Mouse (Mus musculus): ENCODE results near the gene Sec16a. TPM values are rescaled to one million over a fixed set of nuclear protein-coding genes. Genes with fewer than 3 reads are reported as not detected.
A peak's percentile ranks its signal among the peaks of the same experiment; 100 is the strongest.

Gene Sec16a
- total RNA-seq, 2 experiments from 2014 or later = 50.6 to 50.9 TPM

DNA sequence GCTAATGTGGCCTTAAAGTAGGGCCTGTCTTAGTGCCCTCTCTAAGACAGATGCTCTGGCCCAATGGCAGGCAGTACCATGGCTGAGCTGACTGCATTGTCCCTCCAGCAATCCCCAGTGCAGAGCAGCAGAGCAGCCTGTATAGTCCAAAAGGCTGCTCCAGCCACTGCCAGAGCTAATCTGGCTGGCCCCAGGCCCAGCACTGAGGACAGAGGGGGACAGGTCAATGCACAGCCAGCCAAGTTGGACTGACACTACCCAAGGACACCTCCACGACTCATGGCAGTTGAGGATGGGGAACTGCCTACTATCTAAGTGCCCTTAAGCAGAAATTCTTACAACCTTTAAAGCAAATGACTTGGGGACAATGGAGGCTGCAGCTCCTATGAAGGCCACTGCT, 76.4 kb downstream of the Sec16a start:
- Histone ChIP-seq H3K4me3 (no peak overlapping the region), H3K27ac (no peak overlapping the region)
- intact Hi-C loops (cut with DNase I) = no loop called here
- DNase-seq (ENCODE audit: extremely low spot score in 1 of 2, low spot score in 2 of 2) = no peak
- no peak for TF ChIP-seq CTCF (IDR thresholded peaks at IDR 0.05)

- no peak for TF ChIP-seq CTCF (IDR thresholded peaks at IDR 0.05)
- intact Hi-C loops (cut with DNase I) = no loop called here
- DNase-seq (ENCODE audit: extremely low spot score in 1 of 2, low spot score in 2 of 2) = no peak
- Histone ChIP-seq H3K27ac (no peak overlapping the region), H3K4me3 (no peak overlapping the region)
Observed at GRCm38 (mm10) chr2:26367911-26368310, 77.1 kb downstream of the Sec16a start.

- no peak for TF ChIP-seq CTCF (IDR thresholded peaks at IDR 0.05)
- H3K27ac ChIP-seq = peak overlapping the region; percentile 3; the same call in 1 of the 2 replicates
- no peak for DNase-seq (ENCODE audit: extremely low spot score in 1 of 2, low spot score in 2 of 2)
- no peak overlapping the region for H3K4me3 ChIP-seq
- intact Hi-C loops (cut with DNase I) = no loop called here
Observed at GRCm38 (mm10) chr2:26364738-26365465, 80.1 kb downstream of the Sec16a start.

GRCm38 (mm10) chr2:26363481-26363880, 81.5 kb downstream of the Sec16a start:
- intact Hi-C loops (cut with DNase I) = no loop called here
- TF ChIP-seq CTCF (IDR thresholded peaks at IDR 0.05) = no peak
- DNase-seq (ENCODE audit: extremely low spot score in 1 of 2, low spot score in 2 of 2) = no peak
- no peak overlapping the region for H3K4me3 ChIP-seq
- no peak overlapping the region for H3K27ac ChIP-seq

- H3K27ac ChIP-seq = no peak overlapping the region
- TF ChIP-seq CTCF (IDR thresholded peaks at IDR 0.05) = no peak
- DNase-seq (ENCODE audit: extremely low spot score in 1 of 2, low spot score in 2 of 2) = no peak
- intact Hi-C loops (cut with DNase I) = no loop called here
- H3K4me3 ChIP-seq = no peak overlapping the region
Observed at GRCm38 (mm10) chr2:26362991-26363390, 82.0 kb downstream of the Sec16a start.

GRCm38 (mm10) chr2:26360772-26361171, 84.2 kb downstream of the Sec16a start, which contains the start of gene Card9:
Card9 (minus strand) TSS chr2:26360918.
- Histone ChIP-seq H3K4me3 (no peak within 1 kb of the TSS), H3K27ac (no peak within 1 kb of the TSS)
- DNase-seq (ENCODE audit: extremely low spot score in 1 of 2, low spot score in 2 of 2) = no peak
- no peak for TF ChIP-seq CTCF (IDR thresholded peaks at IDR 0.05)
- intact Hi-C loops (cut with DNase I) = no loop called here

DNA sequence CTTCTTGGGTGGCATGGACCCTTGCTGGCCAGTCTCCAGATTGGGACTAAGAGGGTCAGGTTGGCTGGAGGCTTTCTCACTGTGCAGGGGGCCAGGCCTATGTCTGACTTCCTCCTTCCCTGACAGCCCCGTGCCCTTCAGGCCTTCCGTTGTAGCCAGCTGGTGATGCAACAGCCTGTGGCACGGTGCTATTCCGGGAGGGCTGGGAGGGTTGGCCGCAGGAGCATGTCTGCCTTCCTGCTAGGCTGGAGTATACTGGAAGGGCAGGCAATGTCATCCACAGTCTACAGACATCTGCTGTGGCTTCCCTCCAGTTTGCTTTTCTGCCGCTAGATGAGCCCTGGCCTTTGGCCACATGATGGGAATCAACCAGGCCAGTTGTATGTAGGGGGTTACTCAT, 85.0 kb downstream of the Sec16a start:
- no peak for TF ChIP-seq CTCF (IDR thresholded peaks at IDR 0.05)
- Histone ChIP-seq H3K4me3 (no peak overlapping the region), H3K27ac (no peak overlapping the region)
- intact Hi-C loops (cut with DNase I) = no loop called here
- DNase-seq (ENCODE audit: extremely low spot score in 1 of 2, low spot score in 2 of 2) = no peak

Small RNAs within 50 kb of the gene (microRNA-seq; reads per million reads assigned to microRNA genes)
- 0.24 reads per million in 2 experiments for gene Mir6996

Other genes with a start within 250 kb of the Sec16a start
- under 1 TPM; 0.27 to 0.35 TPM for gene Lhx3, start 236.9 kb downstream of the Sec16a start, total RNA-seq (2021)
- gene Qsox2, start 207.7 kb downstream of the Sec16a start, total RNA-seq (2021) = 10 to 100 TPM; 20.4 to 23.5 TPM
- 1 to 10 TPM in 1 of 2 experiments, under 1 TPM in 1; 0.79 to 2.4 TPM for gene Ccdc187, start 150.7 kb downstream of the Sec16a start, total RNA-seq (2021)
- gene Gpsm1, start 129.7 kb downstream of the Sec16a start, total RNA-seq (2021) = 10 to 100 TPM; 51.5 to 55.9 TPM
- 10 to 100 TPM; 26.7 to 28.9 TPM for gene Dnlz, start 93.1 kb downstream of the Sec16a start, total RNA-seq (2021)
- 1 to 10 TPM; 3.0 to 3.7 TPM for gene Card9, start 84.3 kb downstream of the Sec16a start, total RNA-seq (2021)
- 10 to 100 TPM; 74.2 to 78.2 TPM for gene Snapc4, start 64.6 kb downstream of the Sec16a start, total RNA-seq (2021)
- gene Entr1, start 55.9 kb downstream of the Sec16a start, total RNA-seq (2021) = 100 to 1,000 TPM; 152 to 164 TPM
- gene Pmpca, start 55.9 kb downstream of the Sec16a start, total RNA-seq (2021) = 10 to 100 TPM; 93.6 to 94.4 TPM
- 10 to 100 TPM; 28.1 to 28.2 TPM for gene Inpp5e, start 36.0 kb downstream of the Sec16a start, total RNA-seq (2021)
- 10 to 100 TPM; 23.8 to 23.9 TPM for gene Notch1, start 71.4 kb upstream of the Sec16a start, total RNA-seq (2021)
- 10 to 100 TPM; 62.4 to 67.4 TPM for gene Egfl7, start 134.8 kb upstream of the Sec16a start, total RNA-seq (2021)
- gene Gm20532, start 141.4 kb upstream of the Sec16a start, total RNA-seq (2021) = not detected
- gene Agpat2, start 159.2 kb upstream of the Sec16a start, total RNA-seq (2021) = 1 to 10 TPM; 1.3 to 1.8 TPM
- 10 to 100 TPM; 72.4 to 78.9 TPM for gene Fam69b, start 183.2 kb upstream of the Sec16a start, total RNA-seq (2021)
- gene Lcn4, start 226.1 kb upstream of the Sec16a start, total RNA-seq (2021) = not detected

Measured in left cerebral cortex, adult 2 months (tissue).